Mouse (Mus musculus): ENCODE data around the gene Nlrc3. TPM values are rescaled to one million over a fixed set of nuclear protein-coding genes. Genes with fewer than 3 reads are reported as not detected.
"Not testable (repeated sequence)": the region's sequence is repeated elsewhere in the genome, so short reads cannot be mapped to it uniquely, and the experiment has no call there.

The Nlrc3 gene
- 1 to 10 TPM; 1.6 to 2.3 (median 1.9) TPM for total RNA-seq (2022)

- no peak for DNase-seq (ENCODE audit: low spot score in 2 of 2)
Measured at GRCm38 (mm10) chr16:3976251-3976671, at the start of gene Nlrc3. Gene Nlrc3, minus strand, starts transcription at chr16:3976632.

GRCm38 (mm10) chr16:4022719-4023118 is 46.3 kb upstream of the Nlrc3 start:
- DNase-seq (ENCODE audit: low spot score in 2 of 2), result no peak

GRCm38 (mm10) chr16:4021241-4021640 is 44.8 kb upstream of the Nlrc3 start:
- no peak for DNase-seq (ENCODE audit: low spot score in 2 of 2)

GRCm38 (mm10) chr16:4017466-4017865 is 41.0 kb upstream of the Nlrc3 start:
- not testable (repeated sequence) for DNase-seq (ENCODE audit: low spot score in 2 of 2)

- not testable (repeated sequence) for DNase-seq (ENCODE audit: low spot score in 2 of 2)
Measured at GRCm38 (mm10) chr16:4016786-4017185, 40.4 kb upstream of the Nlrc3 start.

GRCm38 (mm10) chr16:4014040-4014668 is 37.7 kb upstream of the Nlrc3 start:
- no peak for DNase-seq (ENCODE audit: low spot score in 2 of 2)

- no peak for DNase-seq (ENCODE audit: low spot score in 2 of 2)
Measured at GRCm38 (mm10) chr16:4012882-4013570, 36.6 kb upstream of the Nlrc3 start.

GRCm38 (mm10) chr16:4003489-4004398 is 27.3 kb upstream of the Nlrc3 start, which contains the start of gene Slx4:
Gene Slx4, minus strand, starts transcription at chr16:4003770.
- peak; percentile 89 to 95 for DNase-seq (ENCODE audit: low spot score in 2 of 2)

GRCm38 (mm10) chr16:3988410-3988809 is 12.0 kb upstream of the Nlrc3 start:
- DNase-seq (ENCODE audit: low spot score in 2 of 2), result no peak

- no peak for DNase-seq (ENCODE audit: low spot score in 2 of 2)
Measured at GRCm38 (mm10) chr16:3983146-3983700, 6.8 kb upstream of the Nlrc3 start.

- DNase-seq (ENCODE audit: low spot score in 2 of 2), result no peak
Measured at GRCm38 (mm10) chr16:3982173-3982572, 5.7 kb upstream of the Nlrc3 start.

- DNase-seq (ENCODE audit: low spot score in 2 of 2), result no peak
Measured at GRCm38 (mm10) chr16:3976712-3977111, 280 bp upstream of the Nlrc3 start.

GRCm38 (mm10) chr16:3975658-3976057 is 774 bp downstream of the Nlrc3 start:
- DNase-seq (ENCODE audit: low spot score in 2 of 2), result no peak

GRCm38 (mm10) chr16:3974456-3974855 is 2.0 kb downstream of the Nlrc3 start:
- not testable (repeated sequence) for DNase-seq (ENCODE audit: low spot score in 2 of 2)

- DNase-seq (ENCODE audit: low spot score in 2 of 2), result no peak
Measured at GRCm38 (mm10) chr16:3965534-3965933, 10.9 kb downstream of the Nlrc3 start.

GRCm38 (mm10) chr16:3964990-3965389 is 11.4 kb downstream of the Nlrc3 start:
- DNase-seq (ENCODE audit: low spot score in 2 of 2), result no peak

- DNase-seq (ENCODE audit: low spot score in 2 of 2), result no peak
Measured at GRCm38 (mm10) chr16:3959261-3959660, 17.2 kb downstream of the Nlrc3 start.

- peak; percentile 37 to 60 for DNase-seq (ENCODE audit: low spot score in 2 of 2)
Measured at GRCm38 (mm10) chr16:3956369-3956768, 20.1 kb downstream of the Nlrc3 start.

GRCm38 (mm10) chr16:3951141-3951540 is 25.3 kb downstream of the Nlrc3 start:
- DNase-seq (ENCODE audit: low spot score in 2 of 2), result no peak

- no peak for DNase-seq (ENCODE audit: low spot score in 2 of 2)
Measured at GRCm38 (mm10) chr16:3934701-3935100, 41.7 kb downstream of the Nlrc3 start.

GRCm38 (mm10) chr16:3934091-3934490 is 42.3 kb downstream of the Nlrc3 start:
- no peak for DNase-seq (ENCODE audit: low spot score in 2 of 2)

- DNase-seq (ENCODE audit: low spot score in 2 of 2), result no peak
Measured at GRCm38 (mm10) chr16:3933536-3933935, 42.9 kb downstream of the Nlrc3 start.

All from gastrocnemius, adult 8-10 months (tissue).